Mouse (Mus musculus): ENCODE measurements around the gene Neo1.

DNA sequence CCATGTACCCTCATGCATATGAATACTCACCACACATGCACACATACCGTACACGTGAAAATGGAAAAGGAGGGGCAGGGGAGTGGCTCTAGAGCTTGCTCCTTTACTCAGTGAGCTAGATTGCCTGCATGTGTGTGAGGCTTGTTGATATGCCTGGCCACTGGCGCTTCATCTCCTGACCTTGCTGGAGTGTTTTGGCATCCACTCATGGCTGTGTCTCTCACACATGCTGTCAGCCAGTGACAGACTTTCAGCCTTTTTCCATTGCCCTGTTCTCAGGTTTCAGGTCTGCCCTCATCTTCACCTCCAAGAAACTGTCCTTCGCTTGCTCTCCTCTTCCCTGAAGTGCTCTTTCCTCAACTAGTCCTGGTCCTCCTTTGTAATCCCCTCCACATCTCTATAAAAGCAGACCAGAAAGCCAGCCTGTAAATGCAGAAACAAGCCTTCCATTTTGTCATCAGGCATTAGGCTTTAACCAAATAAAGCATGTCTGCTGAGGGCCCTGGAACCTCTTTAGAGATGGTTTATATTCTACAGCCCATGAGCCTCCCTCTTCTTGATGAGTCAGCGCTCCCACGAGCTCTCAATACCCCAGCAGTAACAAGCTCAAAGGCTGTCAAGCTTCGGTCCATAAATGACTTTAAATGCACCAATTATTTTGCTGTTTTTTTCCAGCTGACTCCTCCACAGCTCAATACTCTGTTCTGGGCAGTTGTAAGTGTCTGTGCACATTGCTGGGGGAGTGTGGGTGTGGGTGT is 35.2 kb upstream of the Neo1 start:
- TF ChIP-seq CTCF (IDR thresholded peaks at IDR 0.05; ENCODE audit: low read depth, low read length) (no peak), POLR2A (IDR thresholded peaks at IDR 0.05; ENCODE audit: extremely low read depth, insufficient read depth, low read length) (no peak)

All from liver, adult 2 months (tissue).